Mouse (Mus musculus) retina, embryonic 14.5 days (tissue): ENCODE results near the gene Hist1h3c.
A peak's percentile ranks its signal among the peaks of the same experiment; 100 is the strongest.

Source experiments
- DNase-seq: peaks from one replicate; pipeline ENCODE4 v3.0.0-alpha.2; 2015; ENCODE audit warnings: low spot score

Gene Hist1h3c

GRCm38 (mm10) chr13:23757211-23757773, 11.9 kb upstream of the Hist1h3c start:
- peak; percentile 63 for DNase-seq

- DNase-seq, result peak; percentile 96
Measured at GRCm38 (mm10) chr13:23756790-23757189, 11.4 kb upstream of the Hist1h3c start, which contains the start of gene Hist1h4b. Hist1h4b (plus strand) TSS chr13:23757013.

- no peak for DNase-seq
Measured at GRCm38 (mm10) chr13:23755000-23755399, 9.6 kb upstream of the Hist1h3c start.

- DNase-seq, result no peak
Measured at GRCm38 (mm10) chr13:23753314-23754078, 8.1 kb upstream of the Hist1h3c start.

GRCm38 (mm10) chr13:23752742-23753172, 7.4 kb upstream of the Hist1h3c start:
- DNase-seq, result no peak

GRCm38 (mm10) chr13:23752067-23752741, 6.8 kb upstream of the Hist1h3c start, which contains the start of gene Hist1h3b:
Hist1h3b (plus strand) TSS chr13:23752267.
- peak; percentile 98 for DNase-seq

GRCm38 (mm10) chr13:23751478-23751956, 6.1 kb upstream of the Hist1h3c start:
- DNase-seq, result no peak

GRCm38 (mm10) chr13:23750839-23751477, 5.6 kb upstream of the Hist1h3c start, which contains the start of gene Hist1h2ab:
Hist1h2ab (plus strand) TSS chr13:23751126.
- DNase-seq, result peak; percentile 87

- DNase-seq, result no peak
Measured at GRCm38 (mm10) chr13:23749563-23750121, 4.2 kb upstream of the Hist1h3c start.

GRCm38 (mm10) chr13:23747892-23748288, 2.5 kb upstream of the Hist1h3c start:
- no peak for DNase-seq

GRCm38 (mm10) chr13:23747081-23747891, 1.9 kb upstream of the Hist1h3c start:
- DNase-seq, result no peak

GRCm38 (mm10) chr13:23746201-23747080, 1.0 kb upstream of the Hist1h3c start, which contains the start of gene Hist1h2bb:
Hist1h2bb (plus strand) TSS chr13:23746734.
- peak; percentile 91 for DNase-seq

GRCm38 (mm10) chr13:23744421-23745380, 701 bp downstream of the Hist1h3c start:
- DNase-seq, result no peak

- DNase-seq, result no peak
Measured at GRCm38 (mm10) chr13:23743963-23744362, 1.4 kb downstream of the Hist1h3c start.

GRCm38 (mm10) chr13:23743215-23743614, 2.2 kb downstream of the Hist1h3c start:
- no peak for DNase-seq

- no peak for DNase-seq
Measured at GRCm38 (mm10) chr13:23742007-23742406, 3.4 kb downstream of the Hist1h3c start.

- no peak for DNase-seq
Measured at GRCm38 (mm10) chr13:23740910-23741309, 4.5 kb downstream of the Hist1h3c start.

- DNase-seq, result no peak
Measured at GRCm38 (mm10) chr13:23740256-23740840, 5.1 kb downstream of the Hist1h3c start.
